Mouse (Mus musculus) kidney, adult 2 months (tissue): ENCODE results near the gene Stk40.

Experiments used
- CTCF ChIP-seq: fragments of 200-500 bp; conservative IDR thresholded peaks from 2 replicates; pipeline ENCODE4 v1.5.1; 2011; ENCODE audit warnings: low read depth, mild to moderate bottlenecking, control low read depth, low read length, moderate library complexity, mixed read lengths; ENCODE audit not compliant: insufficient read depth, insufficient read length
- POLR2A ChIP-seq: fragments of 200-500 bp; IDR thresholded peaks from one replicate; pipeline ENCODE4 v1.6.1; 2011; ENCODE audit warnings: low read depth, low read length, control low read depth

GRCm38 (mm10) chr4:126081601-126082000 lies 22.2 kb upstream of the Stk40 start:
- TF ChIP-seq CTCF (no peak), POLR2A (no peak)
